Mouse (Mus musculus) gastrocnemius, postnatal 10 days (tissue): Measurements from ENCODE around the gene Tcp1. TPM values are rescaled to one million over a fixed set of nuclear protein-coding genes. Genes with fewer than 3 reads are reported as not detected.

ENCODE experiments used
- DNase-seq: peaks from one replicate; pipeline ENCODE4 v3.0.0; 2021; ENCODE audit warnings: mixed read lengths
- total RNA-seq, 2 experiments: library from RNA; stranded (reverse); gene quantifications; 2 replicates each; pipeline ENCODE4 v1.2.3; 2021

Gene Tcp1
- total RNA-seq, 2 experiments from 2014 or later: 238 to 250 TPM

DNA sequence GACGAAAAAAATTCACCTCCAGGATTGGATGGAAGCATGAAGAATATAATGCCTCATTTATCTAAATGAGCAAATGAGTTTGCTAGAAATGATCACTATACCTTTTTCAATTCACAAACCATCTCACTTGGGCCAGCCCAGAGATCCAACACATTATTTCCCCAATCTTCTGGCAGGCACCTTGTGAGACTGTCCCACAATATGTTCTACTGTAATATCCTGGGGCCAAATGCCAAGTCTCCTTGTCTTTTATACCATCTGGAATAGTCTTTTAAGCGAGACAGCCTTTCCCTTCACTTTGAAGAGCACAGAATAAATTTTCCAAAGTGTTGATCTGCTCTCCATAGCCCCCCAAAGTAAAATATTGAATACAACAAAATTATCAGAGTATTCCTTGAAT lies 58.4 kb downstream of the Tcp1 start:
- DNase-seq: no peak

Other genes starting within 250 kb of the Tcp1 start
- gene Slc22a1, start 239.9 kb upstream of the Tcp1 start, total RNA-seq: not detected
- 100 to 1,000 TPM in 1 of 2 experiments, 10 to 100 TPM in 1; 92.0 to 114 TPM for gene Igf2r, start 146.0 kb upstream of the Tcp1 start, total RNA-seq
- gene Mas1, start 47.6 kb upstream of the Tcp1 start, total RNA-seq: under 1 TPM; 0.59 to 0.72 TPM
- gene Mrgprh, start 39.7 kb upstream of the Tcp1 start, total RNA-seq: 1 to 10 TPM; 1.8 to 2.3 TPM
- gene Pnldc1, start 5.5 kb upstream of the Tcp1 start, total RNA-seq: under 1 TPM; 0.20 to 0.26 TPM
- gene Mrpl18, start 644 bp downstream of the Tcp1 start, total RNA-seq: 10 to 100 TPM; 81.3 to 85.7 TPM
- under 1 TPM in 1 of 2 experiments, not detected in 1; 0.33 TPM for gene Acat3, start 24.9 kb downstream of the Tcp1 start, total RNA-seq
- 10 to 100 TPM; 11.8 to 12.0 TPM for gene Acat2, start 45.0 kb downstream of the Tcp1 start, total RNA-seq
- 10 to 100 TPM; 35.3 to 42.6 TPM for gene Wtap, start 78.5 kb downstream of the Tcp1 start, total RNA-seq
- 100 to 1,000 TPM; 245 to 294 TPM for gene Sod2, start 91.1 kb downstream of the Tcp1 start, total RNA-seq
- gene Gpr31b, start 136.6 kb downstream of the Tcp1 start, total RNA-seq: not detected
- gene Tcp10b, start 145.4 kb downstream of the Tcp1 start, total RNA-seq: under 1 TPM; 0.26 to 0.61 TPM
- under 1 TPM in 1 of 2 experiments, not detected in 1; 0.14 TPM for gene Unc93a, start 216.1 kb downstream of the Tcp1 start, total RNA-seq